Mouse (Mus musculus): ENCODE measurements at regions not wholly inside any gene's neighbourhood (a gene's known extent, or its start where the extent isn't known, plus 50 kb on each side); places are given as distances from the start of the nearest gene placed in this dataset.

DNA sequence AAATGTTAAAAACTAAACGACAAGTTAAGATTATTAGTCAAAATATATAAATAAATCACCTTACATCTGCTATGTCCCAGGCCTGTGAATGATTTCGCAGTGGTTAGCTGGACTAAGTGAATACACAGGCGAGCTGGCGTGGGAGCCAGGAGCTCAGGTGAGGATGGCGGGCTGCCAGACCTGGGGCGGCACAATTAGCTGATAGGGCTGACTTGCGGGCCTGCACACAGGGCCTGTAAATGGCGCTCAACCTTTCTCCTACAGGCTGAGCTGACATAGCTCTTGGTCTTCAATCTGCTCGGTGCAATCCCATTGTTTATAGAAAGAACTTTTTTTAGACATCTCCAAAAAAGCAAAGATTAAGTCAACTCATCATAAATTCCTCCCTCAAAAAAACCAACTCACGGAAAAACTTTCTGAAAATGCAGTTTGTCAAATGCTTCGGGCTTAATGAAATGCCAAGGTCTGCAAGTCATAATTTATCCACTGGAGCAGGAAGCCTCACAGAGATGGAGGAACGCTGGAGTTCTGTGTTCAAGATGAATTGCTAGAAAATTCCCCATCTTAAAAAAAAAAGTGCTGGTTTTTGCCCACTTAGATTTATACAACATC is 312.7 kb upstream of the Nfe2l3 start:
- Histone ChIP-seq H3K4me3 (no peak overlapping the region), H3K9me3 (replicated peaks) (no peaks in the 10 kb centered on the region), H3K36me3 (no peaks in the 10 kb centered on the region), H3K9ac (no peak overlapping the region), H3K27me3 (replicated peaks) (no peaks in the 10 kb centered on the region), H3K4me2 (no peak overlapping the region), H3K27ac (no peak overlapping the region), H3K4me1 (no peaks in the 10 kb centered on the region)
- no peak for ATAC-seq
- 65% methylated on average over 12 of the region's 12 CpGs for WGBS (ENCODE audit: insufficient replicate concordance)

- H3K4me2 ChIP-seq = no peak overlapping the region
- H3K36me3 ChIP-seq = no peaks in the 10 kb centered on the region
- no peak overlapping the region for H3K27ac ChIP-seq
- ATAC-seq = no peak
- no peaks in the 10 kb centered on the region for H3K9me3 ChIP-seq (replicated peaks)
- WGBS (ENCODE audit: insufficient replicate concordance) = 16% methylated on average over 5 of the region's 5 CpGs
- no peaks in the 10 kb centered on the region for H3K27me3 ChIP-seq (replicated peaks)
- no peak overlapping the region for H3K9ac ChIP-seq
- no peaks in the 10 kb centered on the region for H3K4me1 ChIP-seq
- H3K4me3 ChIP-seq = no peak overlapping the region
These were observed 309.5 kb upstream of the Nfe2l3 start for GRCm38 (mm10) chr6:51122941-51123340.

GRCm38 (mm10) chr6:51127851-51128250 is 304.6 kb upstream of the Nfe2l3 start:
- H3K4me2 ChIP-seq = no peak overlapping the region
- no peaks in the 10 kb centered on the region for H3K36me3 ChIP-seq
- no peaks in the 10 kb centered on the region for H3K27me3 ChIP-seq (replicated peaks)
- H3K4me1 ChIP-seq = 0 out of 2 replicates have a peak, but pooled peaks cover 2% of the 10 kb centered on the region
- H3K27ac ChIP-seq = no peak overlapping the region
- H3K9me3 ChIP-seq (replicated peaks) = no peaks in the 10 kb centered on the region
- WGBS (ENCODE audit: insufficient replicate concordance) = 79% methylated on average over 6 of the region's 6 CpGs
- H3K9ac ChIP-seq = no peak overlapping the region
- H3K4me3 ChIP-seq = no peak overlapping the region
- ATAC-seq = no peak

GRCm38 (mm10) chr6:51129096-51129495 is 303.4 kb upstream of the Nfe2l3 start:
- 80% methylated on average over 13 of the region's 13 CpGs for WGBS (ENCODE audit: insufficient replicate concordance)
- Histone ChIP-seq H3K27ac (no peak overlapping the region), H3K4me1 (0 out of 2 replicates have a peak, but pooled peaks cover 2% of the 10 kb centered on the region), H3K36me3 (no peaks in the 10 kb centered on the region), H3K27me3 (replicated peaks) (no peaks in the 10 kb centered on the region), H3K9me3 (replicated peaks) (no peaks in the 10 kb centered on the region), H3K9ac (no peak overlapping the region), H3K4me3 (peak overlapping the region; percentile 38; the same call in 1 of the 2 replicates), H3K4me2 (peak overlapping the region; percentile 42)
- no peak for ATAC-seq

DNA sequence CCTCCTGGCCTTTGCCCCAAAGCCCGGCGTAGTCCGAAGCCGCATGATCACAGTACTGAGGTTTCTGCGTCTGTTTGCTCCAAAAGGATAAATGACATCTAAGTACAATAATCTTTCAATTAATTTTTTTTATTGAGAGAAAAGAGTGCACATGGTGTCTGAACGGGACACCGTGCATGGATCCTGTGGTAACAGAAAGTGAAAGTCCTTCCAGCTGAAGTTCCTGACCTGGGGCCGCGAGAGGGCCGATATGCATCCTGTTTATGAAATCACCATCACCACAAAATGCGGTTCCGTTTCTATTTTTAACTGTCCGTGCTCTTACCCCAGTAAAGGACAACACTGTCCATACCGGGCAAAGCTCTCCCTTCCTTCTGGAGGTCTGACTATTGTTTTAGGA is 302.9 kb upstream of the Nfe2l3 start:
- peak overlapping the region; percentile 42 for H3K4me2 ChIP-seq
- 37% methylated on average over 14 of the region's 14 CpGs for whole genome bisulfite sequencing (ENCODE audit: insufficient replicate concordance)
- no peak for ATAC-seq
- no peak overlapping the region for H3K27ac ChIP-seq
- H3K9ac ChIP-seq = no peak overlapping the region
- no peaks in the 10 kb centered on the region for H3K9me3 ChIP-seq (replicated peaks)
- H3K36me3 ChIP-seq = no peaks in the 10 kb centered on the region
- 0 out of 2 replicates have a peak, but pooled peaks cover 2% of the 10 kb centered on the region for H3K4me1 ChIP-seq
- H3K4me3 ChIP-seq = peak overlapping the region; percentile 38
- H3K27me3 ChIP-seq (replicated peaks) = no peaks in the 10 kb centered on the region

- Histone ChIP-seq H3K9ac (no peak overlapping the region), H3K4me2 (no peak overlapping the region), H3K27ac (no peak overlapping the region), H3K36me3 (no peaks in the 10 kb centered on the region), H3K27me3 (replicated peaks) (no peaks in the 10 kb centered on the region), H3K9me3 (replicated peaks) (no peaks in the 10 kb centered on the region), H3K4me3 (no peak overlapping the region), H3K4me1 (no peaks in the 10 kb centered on the region)
- 64% methylated on average over 11 of the region's 11 CpGs for WGBS (ENCODE audit: insufficient replicate concordance)
- ATAC-seq = no peak
These were observed 287.7 kb upstream of the Nfe2l3 start for GRCm38 (mm10) chr6:51144762-51145161.

- no peaks in the 10 kb centered on the region for H3K9me3 ChIP-seq (replicated peaks)
- ATAC-seq = no peak
- H3K9ac ChIP-seq = no peak overlapping the region
- H3K4me1 ChIP-seq = no peaks in the 10 kb centered on the region
- no peak overlapping the region for H3K4me2 ChIP-seq
- H3K27ac ChIP-seq = no peak overlapping the region
- no peak overlapping the region for H3K4me3 ChIP-seq
- WGBS (ENCODE audit: insufficient replicate concordance) = 68% methylated on average over 4 of the region's 4 CpGs
- H3K27me3 ChIP-seq (replicated peaks) = no peaks in the 10 kb centered on the region
- no peaks in the 10 kb centered on the region for H3K36me3 ChIP-seq
These were observed 286.6 kb upstream of the Nfe2l3 start for GRCm38 (mm10) chr6:51145863-51146262.

DNA sequence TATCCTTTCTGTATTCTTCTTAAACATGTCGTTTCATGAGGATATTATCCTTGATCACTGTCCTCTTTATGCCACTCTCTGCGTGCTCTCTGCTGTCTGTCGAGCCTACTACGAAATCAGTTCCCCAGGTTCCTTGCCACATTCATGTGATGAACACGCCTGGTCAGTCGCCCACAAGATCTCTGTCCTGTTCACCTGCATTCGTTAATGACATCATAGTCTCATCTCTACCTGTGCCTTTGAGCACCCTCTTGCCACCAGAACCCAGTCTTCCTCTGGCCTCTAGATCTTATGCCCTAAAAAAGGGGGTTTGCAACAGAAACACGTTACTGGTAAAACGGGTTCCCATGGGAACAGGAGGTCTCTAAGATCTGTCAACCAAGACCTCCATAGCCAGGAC is 283.6 kb upstream of the Nfe2l3 start:
- Histone ChIP-seq H3K4me1 (no peaks in the 10 kb centered on the region), H3K9ac (no peak overlapping the region), H3K4me3 (no peak overlapping the region), H3K9me3 (replicated peaks) (no peaks in the 10 kb centered on the region), H3K36me3 (no peaks in the 10 kb centered on the region), H3K27me3 (replicated peaks) (no peaks in the 10 kb centered on the region), H3K4me2 (no peak overlapping the region), H3K27ac (no peak overlapping the region)
- 75% methylated on average over 9 of the region's 9 CpGs for WGBS (ENCODE audit: insufficient replicate concordance)
- ATAC-seq = no peak

DNA sequence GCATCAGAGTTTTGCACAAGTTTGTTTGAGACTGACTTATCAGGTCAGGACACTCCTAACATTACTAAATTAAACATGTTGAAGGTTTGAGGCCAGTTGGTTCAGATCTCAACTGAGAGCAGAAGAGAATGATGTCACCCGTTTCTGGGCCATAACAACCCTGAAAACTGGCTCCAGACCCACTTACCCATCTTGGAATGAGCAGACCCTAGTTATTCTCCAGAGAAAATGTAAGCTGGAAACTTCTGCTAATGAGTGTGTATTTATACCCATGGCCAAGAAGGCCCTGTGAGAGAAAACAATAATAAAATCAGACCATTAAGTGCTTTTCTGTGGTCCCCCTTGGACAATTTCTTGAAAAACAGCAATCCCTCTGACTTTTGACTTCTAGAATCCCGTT is 282.4 kb upstream of the Nfe2l3 start:
- Histone ChIP-seq H3K4me3 (no peak overlapping the region), H3K9ac (no peak overlapping the region), H3K4me2 (no peak overlapping the region), H3K36me3 (no peaks in the 10 kb centered on the region), H3K27me3 (replicated peaks) (no peaks in the 10 kb centered on the region), H3K4me1 (no peaks in the 10 kb centered on the region), H3K27ac (no peak overlapping the region), H3K9me3 (replicated peaks) (no peaks in the 10 kb centered on the region)
- WGBS (ENCODE audit: insufficient replicate concordance) = 54% methylated on average over 2 of the region's 2 CpGs
- ATAC-seq = no peak

DNA sequence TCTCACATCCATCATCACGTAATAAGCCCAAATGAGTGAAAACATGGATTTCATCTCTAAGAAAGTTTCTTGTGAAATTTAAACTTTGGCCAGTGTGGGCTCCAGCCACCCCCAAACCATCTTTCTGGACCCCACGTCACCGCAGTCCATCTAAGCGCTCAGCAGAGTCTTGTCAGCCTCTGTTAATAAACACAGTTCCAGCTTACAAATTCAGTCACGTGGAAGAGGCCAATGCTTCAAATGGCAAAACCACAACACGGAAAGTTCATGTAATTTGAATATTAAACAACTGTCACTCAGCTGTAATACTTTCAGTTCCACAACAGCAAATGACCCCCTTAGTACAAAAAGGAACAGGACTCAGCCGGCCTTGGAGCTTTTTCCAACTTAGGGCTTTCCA is 282.0 kb upstream of the Nfe2l3 start:
- no peaks in the 10 kb centered on the region for H3K36me3 ChIP-seq
- H3K4me2 ChIP-seq = no peak overlapping the region
- H3K4me3 ChIP-seq = no peak overlapping the region
- no peaks in the 10 kb centered on the region for H3K4me1 ChIP-seq
- 75% methylated on average over 7 of the region's 7 CpGs for WGBS (ENCODE audit: insufficient replicate concordance)
- ATAC-seq = no peak
- no peak overlapping the region for H3K27ac ChIP-seq
- no peaks in the 10 kb centered on the region for H3K27me3 ChIP-seq (replicated peaks)
- no peak overlapping the region for H3K9ac ChIP-seq
- H3K9me3 ChIP-seq (replicated peaks) = no peaks in the 10 kb centered on the region

- no peak for ATAC-seq
- Histone ChIP-seq H3K36me3 (no peaks in the 10 kb centered on the region), H3K4me1 (no peaks in the 10 kb centered on the region), H3K9ac (no peak overlapping the region), H3K27me3 (replicated peaks) (no peaks in the 10 kb centered on the region), H3K9me3 (replicated peaks) (no peaks in the 10 kb centered on the region), H3K27ac (no peak overlapping the region), H3K4me3 (no peak overlapping the region), H3K4me2 (no peak overlapping the region)
- 70% methylated on average over 2 of the region's 2 CpGs for WGBS (ENCODE audit: insufficient replicate concordance)
These were observed 281.6 kb upstream of the Nfe2l3 start for GRCm38 (mm10) chr6:51150916-51151315.

DNA sequence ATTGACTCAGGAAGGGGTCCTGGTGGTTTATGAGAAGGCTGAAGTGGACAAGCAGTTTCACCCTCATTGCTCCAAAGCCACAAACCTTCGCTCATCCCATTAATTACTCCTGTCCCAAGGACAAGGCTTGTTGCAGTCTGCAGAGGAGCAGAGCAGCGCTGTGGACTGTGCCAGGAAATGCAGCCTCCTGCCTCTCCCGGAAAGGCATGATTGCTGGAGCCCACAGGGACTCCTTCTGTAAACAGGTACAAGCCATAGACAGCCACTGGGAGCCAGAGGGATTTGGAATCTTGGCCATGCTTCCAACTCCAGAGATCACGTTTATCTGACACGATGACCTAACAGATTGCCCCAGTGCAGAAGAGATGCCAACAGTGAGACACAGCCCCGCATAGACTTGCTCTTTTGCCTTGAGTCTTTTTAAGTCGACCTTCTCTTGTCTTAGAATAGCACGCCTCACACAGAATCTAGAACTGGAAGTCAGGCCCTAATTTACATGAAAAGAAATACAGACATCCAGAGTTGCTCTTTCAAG is 275.6 kb upstream of the Nfe2l3 start:
- Histone ChIP-seq H3K36me3 (no peaks in the 10 kb centered on the region), H3K4me3 (no peak overlapping the region), H3K4me2 (no peak overlapping the region), H3K4me1 (no peaks in the 10 kb centered on the region), H3K9ac (no peak overlapping the region), H3K27me3 (replicated peaks) (no peaks in the 10 kb centered on the region), H3K9me3 (replicated peaks) (no peaks in the 10 kb centered on the region), H3K27ac (no peak overlapping the region)
- 47% methylated on average over 8 of the region's 8 CpGs for WGBS (ENCODE audit: insufficient replicate concordance)
- ATAC-seq = no peak

GRCm38 (mm10) chr6:51161149-51161548 is 271.3 kb upstream of the Nfe2l3 start:
- ATAC-seq = no peak
- 0 out of 2 replicates have a peak, but pooled peaks cover 5% of the 10 kb centered on the region for H3K27me3 ChIP-seq (replicated peaks)
- no peak overlapping the region for H3K9ac ChIP-seq
- no peaks in the 10 kb centered on the region for H3K4me1 ChIP-seq
- H3K9me3 ChIP-seq (replicated peaks) = no peaks in the 10 kb centered on the region
- WGBS (ENCODE audit: insufficient replicate concordance) = 66% methylated on average over 6 of the region's 6 CpGs
- H3K27ac ChIP-seq = no peak overlapping the region
- H3K4me2 ChIP-seq = no peak overlapping the region
- no peaks in the 10 kb centered on the region for H3K36me3 ChIP-seq
- no peak overlapping the region for H3K4me3 ChIP-seq
